Mouse (Mus musculus) midbrain, embryonic 10.5 days (tissue): ENCODE results near the gene Dgkg. TPM values are rescaled to one million over a fixed set of nuclear protein-coding genes. Genes with fewer than 3 reads are reported as not detected.

Experiments used
- DNase-seq: peaks from one replicate; pipeline ENCODE4 v3.0.0-alpha.2; 2017; ENCODE audit warnings: low spot score
- H3K27ac ChIP-seq: fragments of 300-500 bp; sonication (generic); replicated peaks from 2 replicates; pipeline ENCODE4 v1.5.1; 2016; ENCODE audit warnings: mild to moderate bottlenecking
- H3K27me3 ChIP-seq: fragments of 300-500 bp; sonication (generic); 2 replicates; pipeline ENCODE4 v1.6.1; 2016; ENCODE audit warnings: low read depth, mild to moderate bottlenecking; ENCODE audit not compliant: poor library complexity, severe bottlenecking
- H3K36me3 ChIP-seq: fragments of 300-500 bp; sonication (generic); 2 replicates; pipeline ENCODE4 v1.6.1; 2016; ENCODE audit warnings: mild to moderate bottlenecking, moderate library complexity
- H3K4me1 ChIP-seq: fragments of 300-500 bp; sonication (generic); 2 replicates; pipeline ENCODE4 v1.6.1; 2016
- H3K4me3 ChIP-seq: fragments of 300-500 bp; sonication (generic); 2 replicates; pipeline ENCODE4 v1.5.1; 2016; ENCODE audit warnings: mild to moderate bottlenecking, moderate library complexity
- H3K9me3 ChIP-seq: fragments of 300-500 bp; sonication (generic); replicated peaks from 2 replicates; pipeline ENCODE4 v1.6.1; 2016; ENCODE audit warnings: mild to moderate bottlenecking
- WGBS: fragments of 180-500 bp; shearing (Covaris S2); methylation state at CpG from one replicate; pipeline ENCODE4 v1.1.7; 2016; 5-methylcytosine and 5-hydroxymethylcytosine counted together
- polyA plus RNA-seq: library from polyadenylated mRNA; unstranded; fragments of >200 nt; fragmentation: Nextera tagmentation; extraction: Ambion mirVana; gene quantifications from 2 replicates; pipeline ENCODE4 v1.2.1, GENCODE M21; 2016

The Dgkg gene
- polyA plus RNA-seq, 1 experiment from 2014 or later: 0.07 TPM

GRCm38 (mm10) chr16:22551231-22552000 lies 105.6 kb downstream of the Dgkg start:
- peak; percentile 17 for DNase-seq
- H3K36me3 ChIP-seq: no peaks in the 10 kb centered on the region
- 15% methylated on average over 11 of the region's 11 CpGs for WGBS
- peaks cover 33% of the 10 kb centered on the region for H3K4me1 ChIP-seq
- H3K27me3 ChIP-seq: peaks cover 86% of the 10 kb centered on the region
- H3K9me3 ChIP-seq: no peaks in the 10 kb centered on the region
- H3K4me3 ChIP-seq: no peak overlapping the region
- H3K27ac ChIP-seq: no peak overlapping the region

- Histone ChIP-seq H3K4me1 (peaks cover 41% of the 10 kb centered on the region), H3K27ac (no peak overlapping the region), H3K36me3 (no peaks in the 10 kb centered on the region), H3K27me3 (peaks cover 90% of the 10 kb centered on the region), H3K4me3 (no peak overlapping the region), H3K9me3 (no peaks in the 10 kb centered on the region)
- WGBS: 82% methylated on average over 5 of the region's 5 CpGs
- DNase-seq: no peak
Measured at GRCm38 (mm10) chr16:22549346-22549745, 107.7 kb downstream of the Dgkg start.

- 11% methylated on average over 26 of the region's 26 CpGs for WGBS
- Histone ChIP-seq H3K9me3 (no peaks in the 10 kb centered on the region), H3K27me3 (peaks cover 82% of the 10 kb centered on the region), H3K27ac (peak overlapping the region; percentile 78), H3K4me1 (peaks cover 37% of the 10 kb centered on the region), H3K36me3 (no peaks in the 10 kb centered on the region), H3K4me3 (peak overlapping the region; percentile 55)
- DNase-seq: peak; percentile 91
Measured at GRCm38 (mm10) chr16:22548167-22549080, 108.6 kb downstream of the Dgkg start.

GRCm38 (mm10) chr16:22547741-22548140 lies 109.3 kb downstream of the Dgkg start:
- Histone ChIP-seq H3K36me3 (no peaks in the 10 kb centered on the region), H3K4me1 (peaks cover 37% of the 10 kb centered on the region), H3K9me3 (no peaks in the 10 kb centered on the region), H3K27me3 (peaks cover 75% of the 10 kb centered on the region), H3K27ac (no peak overlapping the region; the same call in 1 of the 2 replicates), H3K4me3 (peak overlapping the region; percentile 55)
- no peak for DNase-seq
- WGBS: 61% methylated on average over 10 of the region's 10 CpGs

GRCm38 (mm10) chr16:22545799-22546198 lies 111.2 kb downstream of the Dgkg start:
- Histone ChIP-seq H3K4me3 (no peak overlapping the region), H3K27ac (no peak overlapping the region), H3K4me1 (peaks cover 22% of the 10 kb centered on the region), H3K9me3 (no peaks in the 10 kb centered on the region), H3K36me3 (no peaks in the 10 kb centered on the region), H3K27me3 (peaks cover 69% of the 10 kb centered on the region)
- DNase-seq: no peak
- WGBS: 71% methylated on average over 8 of the region's 8 CpGs

GRCm38 (mm10) chr16:22545016-22545561 lies 111.9 kb downstream of the Dgkg start:
- Histone ChIP-seq H3K27ac (no peak overlapping the region), H3K4me3 (no peak overlapping the region), H3K4me1 (peaks cover 19% of the 10 kb centered on the region), H3K9me3 (no peaks in the 10 kb centered on the region), H3K27me3 (peaks cover 62% of the 10 kb centered on the region), H3K36me3 (no peaks in the 10 kb centered on the region)
- no peak for DNase-seq
- 49% methylated on average over 3 of the region's 3 CpGs for whole genome bisulfite sequencing

GRCm38 (mm10) chr16:22542691-22543141 lies 114.3 kb downstream of the Dgkg start:
- Histone ChIP-seq H3K4me3 (no peak overlapping the region), H3K4me1 (peaks cover 8% of the 10 kb centered on the region), H3K9me3 (no peaks in the 10 kb centered on the region), H3K27ac (no peak overlapping the region), H3K36me3 (no peaks in the 10 kb centered on the region), H3K27me3 (peaks cover 49% of the 10 kb centered on the region)
- 78% methylated on average over 6 of the region's 6 CpGs for WGBS
- no peak for DNase-seq

- H3K27ac ChIP-seq: no peak overlapping the region
- WGBS: 80% methylated on average over 6 of the region's 6 CpGs
- H3K9me3 ChIP-seq: no peaks in the 10 kb centered on the region
- H3K36me3 ChIP-seq: no peaks in the 10 kb centered on the region
- H3K4me3 ChIP-seq: no peak overlapping the region
- H3K27me3 ChIP-seq: peaks cover 15% of the 10 kb centered on the region
- H3K4me1 ChIP-seq: no peaks in the 10 kb centered on the region
- no peak for DNase-seq
Measured at GRCm38 (mm10) chr16:22539275-22539674, 117.7 kb downstream of the Dgkg start.

GRCm38 (mm10) chr16:22536581-22537160 lies 120.3 kb downstream of the Dgkg start:
- Histone ChIP-seq H3K27me3 (peaks cover 16% of the 10 kb centered on the region; the same call in 1 of the 2 replicates), H3K4me1 (no peaks in the 10 kb centered on the region), H3K9me3 (no peaks in the 10 kb centered on the region), H3K4me3 (no peak overlapping the region), H3K36me3 (no peaks in the 10 kb centered on the region), H3K27ac (no peak overlapping the region)
- no peak for DNase-seq
- 84% methylated on average over 8 of the region's 8 CpGs for WGBS

GRCm38 (mm10) chr16:22533087-22533486 lies 123.9 kb downstream of the Dgkg start:
- Histone ChIP-seq H3K36me3 (no peaks in the 10 kb centered on the region), H3K27ac (no peak overlapping the region), H3K27me3 (peaks cover 9% of the 10 kb centered on the region; the same call in 1 of the 2 replicates), H3K9me3 (no peaks in the 10 kb centered on the region), H3K4me1 (peaks cover under 1% of the 10 kb centered on the region; the same call in 1 of the 2 replicates), H3K4me3 (no peak overlapping the region)
- DNase-seq: no peak
- 80% methylated on average over 3 of the region's 3 CpGs for WGBS

- Histone ChIP-seq H3K27me3 (peaks cover 7% of the 10 kb centered on the region; the same call in 1 of the 2 replicates), H3K4me3 (no peak overlapping the region), H3K9me3 (no peaks in the 10 kb centered on the region), H3K36me3 (no peaks in the 10 kb centered on the region), H3K27ac (no peak overlapping the region), H3K4me1 (peaks cover 11% of the 10 kb centered on the region)
- 90% methylated on average over 6 of the region's 6 CpGs for WGBS
- no peak for DNase-seq
Measured at GRCm38 (mm10) chr16:22531834-22532233, 125.2 kb downstream of the Dgkg start.

GRCm38 (mm10) chr16:22531041-22531440 lies 126.0 kb downstream of the Dgkg start:
- peaks cover 7% of the 10 kb centered on the region; the same call in 1 of the 2 replicates for H3K27me3 ChIP-seq
- H3K27ac ChIP-seq: no peak overlapping the region
- H3K4me1 ChIP-seq: peaks cover 11% of the 10 kb centered on the region
- H3K4me3 ChIP-seq: no peak overlapping the region
- H3K9me3 ChIP-seq: no peaks in the 10 kb centered on the region
- no peak for DNase-seq
- no peaks in the 10 kb centered on the region for H3K36me3 ChIP-seq
- WGBS: 87% methylated on average over 9 of the region's 9 CpGs
